Mouse (Mus musculus) frontal cortex, adult (tissue): Measurements from ENCODE around the gene Appbp2.

Experiments used
- ATAC-seq: cut with Nextera tagmentation; 2 replicates; pipeline ENCODE4 v1.9.2; 2017; ENCODE audit warnings: mild to moderate bottlenecking, moderate library complexity, mixed read lengths; ENCODE audit not compliant: low TSS enrichment

Gene Appbp2

DNA sequence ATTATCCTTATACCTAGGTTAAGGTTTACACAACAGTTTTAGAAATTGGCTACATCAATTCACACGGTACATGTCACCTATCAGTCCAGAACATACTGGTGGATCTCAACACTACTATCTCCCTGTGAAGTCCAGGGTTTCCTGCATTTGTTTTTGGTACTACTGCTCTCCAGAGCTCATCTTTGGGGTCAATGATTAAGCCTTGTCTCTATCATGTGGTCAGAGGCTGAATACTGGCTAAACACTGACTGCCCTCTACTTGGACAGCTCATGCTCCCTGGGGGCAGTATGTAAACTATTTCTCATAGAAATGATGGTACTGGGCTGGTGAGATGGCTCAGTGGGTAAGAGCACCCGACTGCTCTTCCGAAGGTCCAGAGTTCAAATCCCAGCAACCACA lies 11.7 kb downstream of the Appbp2 start:
- no peak for ATAC-seq

DNA sequence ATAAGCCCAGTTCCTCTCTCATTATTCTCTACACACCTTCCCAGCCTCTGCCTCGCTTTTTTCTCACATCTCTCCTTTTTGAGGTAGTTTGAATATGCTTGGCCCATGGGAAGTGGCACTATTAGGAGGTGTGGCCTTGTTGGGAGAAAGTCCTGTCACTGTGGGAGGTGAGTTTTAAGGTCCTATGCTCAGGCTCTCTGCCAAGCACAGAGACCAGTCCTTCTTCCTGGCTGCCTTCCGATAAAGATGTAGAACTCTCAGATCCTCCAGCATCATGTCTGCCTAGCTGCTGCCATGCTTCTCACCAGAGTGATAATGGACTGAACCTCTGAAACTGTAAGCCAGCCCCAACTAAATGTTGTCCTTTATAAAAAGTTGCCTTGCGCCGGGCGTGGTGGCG lies 12.4 kb downstream of the Appbp2 start:
- no peak for ATAC-seq

DNA sequence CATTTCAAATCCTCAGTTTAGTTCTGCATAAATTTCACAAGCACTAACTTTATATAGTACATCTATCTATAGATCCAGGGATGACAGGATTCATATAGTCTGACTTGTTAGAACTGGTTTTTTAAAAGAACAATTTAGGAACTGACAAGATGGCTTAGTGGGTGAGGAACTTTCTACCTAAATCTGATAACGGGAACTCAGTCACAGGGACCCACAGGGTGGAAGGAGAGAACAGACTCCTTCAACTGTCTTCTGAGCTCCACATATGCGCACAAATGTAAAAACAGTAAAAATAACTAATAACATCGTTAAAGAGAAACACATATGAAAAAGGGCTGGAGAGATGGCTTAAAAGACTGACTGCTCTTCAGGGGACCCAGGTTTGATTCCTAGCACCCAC lies 15.9 kb downstream of the Appbp2 start:
- peak; percentile 87 for ATAC-seq

GRCm38 (mm10) chr11:85214679-85215078 lies 20.3 kb downstream of the Appbp2 start:
- no peak for ATAC-seq

DNA sequence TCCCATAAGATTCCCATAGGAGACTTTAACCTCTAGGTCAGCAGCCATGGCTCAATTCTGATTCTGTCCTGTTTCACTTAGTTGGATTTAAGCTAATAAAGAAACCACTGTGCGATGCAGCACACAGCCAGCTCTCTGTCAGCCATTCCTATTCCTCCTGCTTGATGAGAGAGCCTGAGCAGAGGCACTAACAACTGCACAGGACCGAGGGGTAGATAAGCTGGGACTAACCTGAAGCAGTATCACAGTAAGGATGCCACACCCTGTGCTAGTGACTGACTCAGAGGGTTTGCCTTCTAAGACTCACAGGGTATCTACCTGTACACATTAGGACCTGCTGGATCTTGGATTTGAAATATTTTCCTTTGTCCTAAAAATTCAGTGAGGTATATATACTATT lies 21.7 kb downstream of the Appbp2 start:
- ATAC-seq = no peak

DNA sequence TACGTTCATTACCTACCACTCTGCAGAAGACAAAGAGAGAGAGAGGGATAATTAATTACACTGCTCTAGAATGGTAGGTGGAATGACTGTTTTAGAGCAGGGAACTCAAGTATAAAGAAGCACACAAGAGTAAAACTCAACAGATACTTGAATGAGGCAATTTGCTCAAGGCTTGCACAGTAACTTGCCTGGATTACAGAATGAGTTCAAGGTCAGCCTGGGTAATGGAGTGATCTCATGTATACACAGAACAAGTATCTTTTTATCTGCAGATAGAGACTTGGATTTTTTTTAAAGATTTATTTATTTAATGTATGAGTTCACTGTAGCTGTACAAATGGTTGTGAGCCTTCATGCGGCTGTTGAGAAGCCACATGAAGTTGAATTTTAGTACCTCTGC lies 23.8 kb downstream of the Appbp2 start:
- ATAC-seq = no peak

- no peak for ATAC-seq
Measured at GRCm38 (mm10) chr11:85206231-85206630, 28.7 kb downstream of the Appbp2 start.

GRCm38 (mm10) chr11:85198906-85199305 lies 36.0 kb downstream of the Appbp2 start:
- ATAC-seq = no peak

- no peak for ATAC-seq
Measured at GRCm38 (mm10) chr11:85196046-85196445, 38.9 kb downstream of the Appbp2 start.

DNA sequence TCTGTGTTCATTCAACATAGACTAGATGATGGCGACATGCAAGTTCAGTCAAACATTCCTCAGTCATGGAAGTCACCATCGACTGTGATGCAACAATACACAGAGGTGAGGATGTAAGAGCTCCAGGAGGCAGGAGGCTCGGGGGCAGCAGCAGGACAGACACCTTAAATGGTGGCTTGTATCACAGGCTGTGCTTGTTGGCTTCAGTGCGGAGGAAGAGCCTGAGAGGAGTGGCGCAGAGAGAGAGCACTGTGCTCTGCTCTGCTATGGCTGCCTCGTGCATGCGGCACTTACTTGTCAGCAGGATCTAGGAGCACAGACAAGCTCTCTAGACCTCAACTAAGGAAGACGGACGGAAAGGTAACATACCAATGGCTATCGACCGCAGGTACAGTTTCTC lies 40.7 kb downstream of the Appbp2 start:
- no peak for ATAC-seq

DNA sequence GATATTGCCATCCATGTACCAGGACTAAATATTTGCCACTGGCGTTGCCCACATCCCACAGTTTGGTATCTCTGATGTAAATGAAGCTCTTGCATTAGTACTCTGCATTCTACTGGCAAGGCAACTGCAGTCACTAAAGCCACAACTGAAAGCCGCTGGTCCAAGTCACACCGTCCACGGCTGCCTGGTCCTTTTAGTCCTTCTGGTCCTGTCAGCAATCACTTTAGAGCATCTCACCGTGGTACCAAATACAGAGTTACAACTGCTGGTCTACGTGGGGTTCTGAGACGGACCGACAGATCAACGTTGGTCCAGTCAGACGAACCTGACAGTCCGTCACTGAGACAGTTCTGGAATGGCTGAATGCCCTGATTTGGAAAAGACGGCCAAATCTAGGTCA lies 44.2 kb downstream of the Appbp2 start:
- ATAC-seq = no peak

DNA sequence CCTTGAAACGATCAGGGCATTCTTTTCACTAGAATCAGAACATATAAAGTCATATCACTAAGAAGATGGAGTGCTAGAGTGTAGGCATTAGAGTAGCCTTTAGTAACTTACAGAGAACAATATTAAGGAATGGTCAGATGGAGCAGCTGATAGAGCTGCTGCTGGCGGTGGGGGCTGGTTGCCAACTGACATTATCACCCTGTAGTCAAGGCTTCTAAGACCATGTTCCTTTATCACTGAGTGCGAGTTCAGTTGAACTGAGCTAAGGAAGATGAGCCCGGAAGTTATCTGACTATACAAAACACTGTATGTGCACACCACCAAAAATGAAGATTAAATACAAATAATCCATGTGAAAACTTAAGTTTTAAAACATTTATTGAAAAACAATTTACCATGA lies 45.8 kb downstream of the Appbp2 start:
- no peak for ATAC-seq

DNA sequence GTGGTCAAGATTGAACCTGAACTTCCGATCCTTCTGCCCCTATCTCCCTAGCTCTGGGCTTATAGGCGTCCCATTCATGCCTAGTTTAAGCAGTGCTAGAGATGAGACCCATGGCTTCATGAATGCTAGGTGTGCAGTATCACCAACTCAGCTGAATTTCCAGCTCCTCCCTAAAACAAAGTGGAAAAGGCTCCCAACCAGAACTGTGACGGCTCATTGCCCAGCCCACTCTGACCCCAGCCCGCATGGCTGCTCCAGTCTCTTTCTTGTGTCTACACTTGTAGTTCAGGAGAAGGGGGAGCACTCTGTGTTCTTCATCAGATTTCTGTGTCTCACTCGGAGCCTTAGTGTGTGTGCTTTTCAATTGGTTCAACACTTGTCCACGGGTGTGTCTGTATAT lies 50.1 kb downstream of the Appbp2 start:
- ATAC-seq = no peak

- ATAC-seq = no peak
Measured at GRCm38 (mm10) chr11:85184082-85184481, 50.8 kb downstream of the Appbp2 start.

GRCm38 (mm10) chr11:85183284-85183779 lies 51.6 kb downstream of the Appbp2 start:
- ATAC-seq = 0 out of 2 replicates have a peak, but pooled peaks have one; percentile 35

DNA sequence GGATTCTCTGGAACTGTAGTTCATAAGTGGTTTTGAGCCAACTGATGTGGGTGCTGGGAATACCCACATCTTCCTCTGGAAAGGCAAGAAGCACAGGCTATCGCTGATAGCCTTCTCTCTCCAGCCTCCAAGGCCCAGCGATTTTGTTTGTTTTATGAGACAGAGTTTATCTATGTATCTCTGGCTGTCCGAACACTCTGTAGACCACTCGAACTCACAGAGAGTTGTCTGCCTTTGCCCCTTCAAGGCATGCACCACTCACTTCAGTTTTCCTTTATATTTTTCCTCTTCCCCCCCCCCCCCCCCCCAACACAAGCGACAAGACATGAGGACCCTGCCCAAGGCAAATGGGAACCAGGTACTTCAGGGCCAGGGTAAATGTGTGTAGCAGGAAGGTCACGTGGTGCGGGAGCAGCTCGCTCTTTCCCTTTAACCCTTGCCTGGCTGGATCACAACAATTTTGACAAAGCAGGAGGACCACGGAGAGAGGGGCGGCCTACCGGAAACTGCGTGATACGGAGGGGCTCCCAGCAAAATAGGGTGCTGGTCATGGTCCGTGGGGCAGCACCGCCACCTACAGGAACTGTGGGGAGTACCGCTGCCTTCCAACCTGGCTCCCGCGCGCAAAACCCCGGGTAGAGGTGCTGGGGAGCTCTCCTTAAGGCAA lies 52.2 kb downstream of the Appbp2 start:
- ATAC-seq = peak; percentile 91

DNA sequence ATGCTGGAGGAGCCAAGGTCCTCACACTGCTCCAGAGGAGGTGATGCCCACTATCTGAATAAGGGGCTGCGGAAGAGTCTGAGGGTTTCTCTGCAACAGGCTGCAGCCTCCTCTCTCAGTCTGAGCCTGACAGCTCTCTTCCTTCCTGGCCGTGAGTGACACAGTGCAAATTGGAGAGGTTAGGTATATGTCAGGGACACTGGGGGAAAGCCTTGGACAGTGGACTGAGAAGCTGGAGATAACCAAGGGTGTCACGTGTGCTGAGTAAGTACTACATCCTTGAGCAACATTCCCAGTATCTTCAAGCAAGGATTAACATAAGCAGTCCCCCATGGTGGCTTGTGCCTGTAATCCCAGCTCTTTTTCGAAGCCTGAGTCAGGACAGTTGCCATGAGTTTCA lies 56.5 kb downstream of the Appbp2 start:
- ATAC-seq = no peak

GRCm38 (mm10) chr11:85177761-85178160 lies 57.2 kb downstream of the Appbp2 start:
- ATAC-seq = no peak

GRCm38 (mm10) chr11:85175941-85176340 lies 59.0 kb downstream of the Appbp2 start:
- ATAC-seq = no peak

DNA sequence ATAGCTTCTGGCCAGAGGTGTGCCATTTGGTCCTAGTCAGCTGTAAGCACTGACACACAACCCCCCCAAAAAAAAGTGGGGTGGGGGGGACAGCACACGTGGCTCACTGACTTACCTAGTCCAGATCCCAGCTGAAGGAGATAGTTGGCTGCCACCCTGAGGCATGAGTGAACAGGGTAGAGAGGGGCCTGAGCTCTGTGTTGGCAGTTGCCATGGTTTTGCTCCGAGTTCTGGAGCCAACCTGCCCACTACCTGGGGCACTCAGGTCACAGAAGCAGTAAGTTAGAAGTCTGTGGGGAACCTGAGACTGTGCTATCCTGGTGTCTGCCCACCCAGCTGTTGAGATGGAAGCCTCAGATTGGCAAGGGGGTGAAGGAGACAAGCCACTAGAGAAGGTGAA lies 64.1 kb downstream of the Appbp2 start:
- ATAC-seq = no peak

- ATAC-seq = peak; percentile 98
Measured at GRCm38 (mm10) chr11:85170058-85170740, 64.7 kb downstream of the Appbp2 start, which contains the start of gene 1700125H20Rik. Gene 1700125H20Rik (plus strand): TSS chr11:85170404.

GRCm38 (mm10) chr11:85167503-85167902 lies 67.4 kb downstream of the Appbp2 start:
- ATAC-seq = no peak

DNA sequence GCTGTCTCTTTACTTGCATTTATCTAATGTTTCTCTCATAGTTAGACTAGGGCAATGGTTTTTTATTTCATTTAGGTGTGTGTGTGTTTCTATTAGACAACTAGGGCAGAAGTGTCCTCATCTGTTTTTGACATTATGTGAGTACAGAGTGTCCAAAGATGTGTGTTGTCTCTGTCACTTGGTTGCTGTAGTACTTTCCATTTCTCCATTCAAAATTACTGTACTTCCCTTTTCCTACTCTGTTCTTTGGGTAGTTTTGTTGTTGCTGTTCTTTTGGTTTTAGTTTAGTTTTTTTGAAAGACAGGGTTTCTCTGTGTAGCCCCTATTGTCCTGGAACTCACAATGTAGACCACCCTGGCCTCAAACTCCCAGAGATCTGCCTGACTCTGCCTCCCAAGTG lies 70.6 kb downstream of the Appbp2 start:
- no peak for ATAC-seq
